Mouse (Mus musculus): Measurements from ENCODE around the gene Elovl7. TPM values are rescaled to one million over a fixed set of nuclear protein-coding genes. Genes with fewer than 3 reads are reported as not detected.

Gene Elovl7
- polyA plus RNA-seq, 1 experiment from 2014 or later: 28.4 TPM

DNA sequence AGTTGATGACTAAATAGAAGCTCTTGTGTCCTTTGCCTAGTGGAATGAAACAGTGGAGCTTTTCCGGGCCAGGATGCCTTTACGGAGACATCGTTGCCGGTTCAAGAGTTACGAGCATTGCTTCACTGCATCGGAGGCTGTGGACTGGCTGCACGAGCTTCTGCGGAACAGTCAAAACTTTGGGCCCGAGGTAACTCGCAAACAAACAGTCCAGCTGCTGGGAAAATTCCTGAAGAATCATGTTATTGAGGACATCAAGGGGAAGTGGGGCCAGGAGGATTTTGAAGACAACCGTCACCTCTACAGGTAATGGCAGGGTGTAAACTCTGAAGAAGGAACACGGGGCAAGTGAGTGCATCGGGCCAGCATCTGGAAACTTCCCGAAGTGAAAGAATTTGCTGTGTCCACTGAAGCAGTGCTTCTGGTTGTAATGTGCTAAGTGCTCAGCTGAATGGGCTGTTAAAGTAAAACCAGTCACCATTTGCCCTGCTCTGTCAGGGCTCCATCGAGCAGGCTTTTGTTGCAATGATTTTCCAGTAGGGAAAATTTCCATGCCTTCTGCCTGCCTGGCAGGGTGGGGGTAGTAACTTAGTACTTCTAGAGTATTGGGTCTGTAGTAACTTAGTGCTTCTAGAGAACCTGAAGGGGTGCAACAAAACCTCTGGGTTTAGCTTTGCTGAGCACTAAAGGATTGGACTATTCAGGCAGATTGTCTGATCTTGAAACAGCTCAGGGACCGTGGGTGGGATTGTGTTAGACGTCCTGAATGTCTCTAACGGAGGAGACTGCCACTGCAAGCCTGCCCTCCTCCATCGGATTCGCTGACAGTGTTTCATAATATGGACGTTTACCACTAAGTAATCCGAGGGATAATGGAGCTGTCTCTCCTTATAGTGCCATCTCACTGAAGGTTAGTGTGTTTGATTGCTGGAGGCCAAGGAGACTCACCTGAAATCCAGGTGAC, 109.9 kb downstream of the Elovl7 start:
- ATAC-seq (ENCODE audit: insufficient read depth, low FRiP score): no peak
- 91% methylated on average over 22 of the region's 22 CpGs for WGBS

DNA sequence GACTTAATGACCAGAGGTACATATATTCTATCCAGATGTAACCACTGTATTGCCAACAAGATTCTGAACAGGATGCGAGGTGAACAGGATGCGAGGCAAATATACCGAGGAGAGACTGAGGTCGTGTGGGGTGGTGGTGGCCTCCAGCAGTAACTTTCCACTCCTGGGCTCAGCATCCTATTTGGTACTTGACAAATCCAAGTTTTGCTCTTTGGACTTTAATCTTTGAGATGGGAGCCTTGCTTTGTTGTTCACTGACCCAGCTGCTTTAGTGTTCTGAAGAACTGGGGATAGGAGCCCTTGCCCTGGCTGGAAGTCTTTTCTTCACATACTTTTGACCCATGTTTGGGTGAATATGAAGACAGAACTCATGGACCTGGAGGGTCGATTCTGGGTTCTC, 111.7 kb downstream of the Elovl7 start:
- no peak for ATAC-seq (ENCODE audit: insufficient read depth, low FRiP score)
- Histone ChIP-seq H3K4me3 (replicated peaks; ENCODE audit: low read length) (no peak overlapping the region), H3K36me3 (ENCODE audit: control insufficient read depth, insufficient read depth, low read length) (no peaks in the 10 kb centered on the region), H3K9ac (ENCODE audit: low read length) (no peak overlapping the region), H3K4me2 (ENCODE audit: low read depth, low read length) (no peak overlapping the region), H3K4me1 (ENCODE audit: control insufficient read depth, insufficient read depth, low read length) (no peaks in the 10 kb centered on the region), H3K9me3 (replicated peaks; ENCODE audit: control insufficient read depth, low read length) (no peaks in the 10 kb centered on the region), H3K27ac (ENCODE audit: low read length) (no peak overlapping the region), H3K27me3 (ENCODE audit: control insufficient read depth, insufficient read depth, low read length) (no peaks in the 10 kb centered on the region)
- 89% methylated on average over 5 of the region's 5 CpGs for WGBS

More for the DNA sequence above, 109.9 kb downstream of the Elovl7 start:
- Histone ChIP-seq H3K9ac (ENCODE audit: low read length) (no peak overlapping the region), H3K4me1 (ENCODE audit: control insufficient read depth, insufficient read depth, low read length) (no peaks in the 10 kb centered on the region), H3K4me3 (replicated peaks; ENCODE audit: low read length) (no peak overlapping the region), H3K4me2 (ENCODE audit: low read depth, low read length) (no peak overlapping the region), H3K27me3 (ENCODE audit: control insufficient read depth, insufficient read depth, low read length) (no peaks in the 10 kb centered on the region), H3K36me3 (ENCODE audit: control insufficient read depth, insufficient read depth, low read length) (no peaks in the 10 kb centered on the region), H3K27ac (ENCODE audit: low read length) (no peak overlapping the region), H3K9me3 (replicated peaks; ENCODE audit: control insufficient read depth, low read length) (no peaks in the 10 kb centered on the region)

GRCm38 (mm10) chr13:108326351-108326750, 112.1 kb downstream of the Elovl7 start:
- no peaks in the 10 kb centered on the region for H3K9me3 ChIP-seq (replicated peaks; ENCODE audit: control insufficient read depth, low read length)
- ATAC-seq (ENCODE audit: insufficient read depth, low FRiP score): no peak
- 90% methylated on average over 10 of the region's 10 CpGs for WGBS

DNA sequence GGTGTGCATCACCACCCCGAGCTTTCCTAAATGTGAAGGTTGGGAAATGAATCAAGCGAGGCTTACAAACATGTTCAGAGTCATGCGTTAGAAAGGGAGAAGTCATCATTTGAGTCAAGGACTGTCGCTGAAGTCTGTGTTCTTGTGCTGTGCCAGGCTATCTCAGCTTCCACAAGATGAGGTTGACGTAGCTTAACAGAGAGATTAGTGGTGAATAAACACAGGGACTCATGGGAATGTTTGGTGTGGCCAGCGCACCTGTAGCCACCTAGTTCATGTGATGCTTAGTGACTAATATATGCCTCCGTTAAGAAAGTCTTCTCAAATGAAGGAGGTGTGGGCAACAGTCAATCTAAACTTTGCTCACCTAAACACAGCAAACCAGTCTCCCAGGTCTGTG, 112.8 kb downstream of the Elovl7 start:
- WGBS: 70% methylated on average over 7 of the region's 7 CpGs
- no peaks in the 10 kb centered on the region for H3K4me1 ChIP-seq (ENCODE audit: control insufficient read depth, insufficient read depth, low read length)

More at GRCm38 (mm10) chr13:108326351-108326750, 112.1 kb downstream of the Elovl7 start:
- Histone ChIP-seq H3K27ac (ENCODE audit: low read length) (no peak overlapping the region), H3K27me3 (ENCODE audit: control insufficient read depth, insufficient read depth, low read length) (no peaks in the 10 kb centered on the region), H3K4me2 (ENCODE audit: low read depth, low read length) (no peak overlapping the region), H3K36me3 (ENCODE audit: control insufficient read depth, insufficient read depth, low read length) (no peaks in the 10 kb centered on the region), H3K4me3 (replicated peaks; ENCODE audit: low read length) (no peak overlapping the region), H3K4me1 (ENCODE audit: control insufficient read depth, insufficient read depth, low read length) (no peaks in the 10 kb centered on the region), H3K9ac (ENCODE audit: low read length) (no peak overlapping the region)

DNA sequence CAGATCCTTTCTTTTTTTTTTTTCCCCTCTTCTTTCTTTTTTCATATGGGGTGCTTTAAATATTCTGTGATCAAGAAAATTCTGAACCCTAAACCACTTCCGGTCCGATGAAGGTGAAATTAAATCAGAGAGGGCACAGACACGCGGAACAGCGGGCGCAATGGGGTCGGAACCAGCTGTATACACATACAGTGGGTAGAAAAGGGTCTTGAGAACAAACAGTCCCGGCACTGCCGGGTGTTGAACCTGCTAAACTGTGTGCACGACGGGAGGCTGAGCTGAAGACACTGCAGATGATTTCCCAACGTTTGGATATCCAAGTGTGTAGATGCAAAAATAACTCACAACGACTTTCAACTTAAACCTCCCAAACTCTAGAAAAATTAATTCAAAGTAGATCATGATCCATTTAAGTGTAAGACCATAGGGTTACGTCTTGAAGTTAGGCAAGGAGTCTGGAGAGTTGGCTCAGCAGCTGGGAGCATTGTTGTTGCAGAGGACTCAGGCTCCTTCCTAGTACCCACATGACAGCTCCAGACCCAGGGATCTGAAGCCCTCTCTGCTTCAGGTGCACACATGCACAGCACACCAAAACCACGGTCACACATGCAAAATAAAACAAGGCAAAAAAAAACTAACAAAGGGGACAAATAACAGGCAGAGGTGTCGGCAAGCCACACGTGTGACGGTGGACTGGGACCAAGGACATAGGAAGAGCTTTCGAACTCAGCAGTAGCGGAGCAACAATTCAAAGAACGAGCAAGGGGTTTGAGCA, 114.4 kb downstream of the Elovl7 start:
- Histone ChIP-seq H3K4me1 (ENCODE audit: control insufficient read depth, insufficient read depth, low read length) (no peaks in the 10 kb centered on the region), H3K36me3 (ENCODE audit: control insufficient read depth, insufficient read depth, low read length) (no peaks in the 10 kb centered on the region), H3K4me3 (replicated peaks; ENCODE audit: low read length) (no peak overlapping the region), H3K27me3 (ENCODE audit: control insufficient read depth, insufficient read depth, low read length) (no peaks in the 10 kb centered on the region), H3K9ac (ENCODE audit: low read length) (no peak overlapping the region), H3K4me2 (ENCODE audit: low read depth, low read length) (no peak overlapping the region), H3K9me3 (replicated peaks; ENCODE audit: control insufficient read depth, low read length) (no peaks in the 10 kb centered on the region), H3K27ac (ENCODE audit: low read length) (no peak overlapping the region)
- 91% methylated on average over 21 of the region's 21 CpGs for WGBS
- no peak for ATAC-seq (ENCODE audit: insufficient read depth, low FRiP score)

More for the DNA sequence above, 112.8 kb downstream of the Elovl7 start:
- H3K9me3 ChIP-seq (replicated peaks; ENCODE audit: control insufficient read depth, low read length): no peaks in the 10 kb centered on the region
- H3K36me3 ChIP-seq (ENCODE audit: control insufficient read depth, insufficient read depth, low read length): no peaks in the 10 kb centered on the region
- no peak for ATAC-seq (ENCODE audit: insufficient read depth, low FRiP score)
- H3K27ac ChIP-seq (ENCODE audit: low read length): no peak overlapping the region
- no peak overlapping the region for H3K4me2 ChIP-seq (ENCODE audit: low read depth, low read length)
- no peak overlapping the region for H3K9ac ChIP-seq (ENCODE audit: low read length)
- no peak overlapping the region for H3K4me3 ChIP-seq (replicated peaks; ENCODE audit: low read length)
- H3K27me3 ChIP-seq (ENCODE audit: control insufficient read depth, insufficient read depth, low read length): no peaks in the 10 kb centered on the region

DNA sequence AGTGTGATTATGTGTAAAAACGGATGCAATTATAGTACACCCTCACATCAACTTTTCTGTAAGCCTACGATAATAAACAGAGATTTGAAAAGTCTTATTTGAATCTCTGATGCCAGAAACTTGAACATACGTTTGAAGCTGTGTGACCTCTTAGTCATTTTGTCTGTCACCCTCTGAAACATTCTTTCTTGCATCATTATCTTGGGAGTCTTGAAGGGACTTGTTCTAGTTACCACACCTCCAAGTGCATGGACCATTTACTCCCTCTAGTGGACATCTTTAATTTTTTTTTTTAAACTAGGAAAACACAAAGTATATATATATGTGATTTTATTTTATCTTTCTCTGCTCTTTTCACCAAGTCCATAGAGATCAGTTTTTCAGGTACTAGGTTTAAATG, 115.5 kb downstream of the Elovl7 start:
- no peaks in the 10 kb centered on the region for H3K4me1 ChIP-seq (ENCODE audit: control insufficient read depth, insufficient read depth, low read length)
- no peak overlapping the region for H3K27ac ChIP-seq (ENCODE audit: low read length)
- H3K36me3 ChIP-seq (ENCODE audit: control insufficient read depth, insufficient read depth, low read length): no peaks in the 10 kb centered on the region
- H3K27me3 ChIP-seq (ENCODE audit: control insufficient read depth, insufficient read depth, low read length): no peaks in the 10 kb centered on the region
- no peak overlapping the region for H3K4me2 ChIP-seq (ENCODE audit: low read depth, low read length)
- no peaks in the 10 kb centered on the region for H3K9me3 ChIP-seq (replicated peaks; ENCODE audit: control insufficient read depth, low read length)
- H3K4me3 ChIP-seq (replicated peaks; ENCODE audit: low read length): no peak overlapping the region
- no peak for ATAC-seq (ENCODE audit: insufficient read depth, low FRiP score)
- WGBS: 59% methylated on average over 3 of the region's 3 CpGs
- no peak overlapping the region for H3K9ac ChIP-seq (ENCODE audit: low read length)

Other genes starting within 250 kb of the Elovl7 start
- 64.4 and 69.3 TPM in 2 replicates for gene Smim15, start 170.0 kb upstream of the Elovl7 start, polyA plus RNA-seq (2015; fragmentation: Nextera tagmentation; extraction: Ambion mirVana)
- gene Ndufaf2, start 55.8 kb upstream of the Elovl7 start, polyA plus RNA-seq (2015; fragmentation: Nextera tagmentation; extraction: Ambion mirVana): 56.9 and 57.1 TPM in 2 replicates
- gene Ercc8, start 55.7 kb upstream of the Elovl7 start, polyA plus RNA-seq (2015; fragmentation: Nextera tagmentation; extraction: Ambion mirVana): 14.5 and 15.9 TPM in 2 replicates
- gene Depdc1b, start 101.9 kb downstream of the Elovl7 start, polyA plus RNA-seq (2015; fragmentation: Nextera tagmentation; extraction: Ambion mirVana): 6.8 and 8.2 TPM in 2 replicates
- gene Pde4d, start 235.5 kb downstream of the Elovl7 start, polyA plus RNA-seq (2015; fragmentation: Nextera tagmentation; extraction: Ambion mirVana): 19.5 and 22.1 TPM in 2 replicates

All from stomach, embryonic 16.5 days (tissue).